Mouse (Mus musculus) lung, postnatal 36 days (tissue): ENCODE results near the gene Zfp985.
"Not testable (repeated sequence)": the region's sequence is repeated elsewhere in the genome, so short reads cannot be mapped to it uniquely, and the experiment has no call there.

Source experiments
- DNase-seq: peaks from one replicate; pipeline ENCODE4 v3.0.0; 2022; ENCODE audit warnings: mixed read lengths

Gene Zfp985

DNA sequence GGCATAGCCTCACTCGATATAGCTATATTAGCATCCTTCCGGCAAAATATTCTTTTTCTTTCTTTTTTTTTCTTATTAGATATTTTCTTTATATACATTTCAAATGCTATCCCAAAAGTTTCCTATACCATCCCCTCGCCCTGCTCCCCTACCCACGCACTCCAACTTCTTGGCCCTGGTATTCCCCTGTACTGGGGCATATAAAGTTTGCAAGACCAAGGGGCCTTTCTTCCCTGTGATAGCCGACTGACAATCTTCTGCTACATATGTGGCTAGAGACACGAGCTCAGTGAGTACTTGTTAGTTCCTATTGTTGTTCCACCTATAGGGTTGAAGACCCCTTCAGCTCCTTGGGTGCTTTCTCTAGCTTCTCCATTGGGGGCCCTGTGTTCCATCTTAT is 53.4 kb downstream of the Zfp985 start:
- not testable (repeated sequence) for DNase-seq

GRCm38 (mm10) chr4:147633818-147634262 is 80.8 kb downstream of the Zfp985 start:
- not testable (repeated sequence) for DNase-seq
